Mouse (Mus musculus): ENCODE measurements around the gene Col27a1. TPM values are rescaled to one million over a fixed set of nuclear protein-coding genes. Genes with fewer than 3 reads are reported as not detected.

Col27a1 gene
- polyA plus RNA-seq, 1 experiment from 2014 or later, result 3.8 TPM

- Histone ChIP-seq H3K9me3 (replicated peaks) (no peaks in the 10 kb centered on the region), H3K4me2 (no peak overlapping the region), H3K4me1 (replicated peaks) (no peaks in the 10 kb centered on the region), H3K36me3 (peaks cover 41% of the 10 kb centered on the region), H3K4me3 (no peak overlapping the region), H3K27me3 (replicated peaks) (no peaks in the 10 kb centered on the region), H3K27ac (ENCODE audit: poor library complexity, severe bottlenecking) (no peak overlapping the region), H3K9ac (no peak overlapping the region)
- WGBS, result 85% methylated on average over 8 of the region's 8 CpGs
- ATAC-seq (ENCODE audit: insufficient number of reproducible peaks, low FRiP score), result no peak
Measured at GRCm38 (mm10) chr4:63373404-63373803, 159.6 kb downstream of the Col27a1 start.

- Histone ChIP-seq H3K4me3 (no peak overlapping the region), H3K4me1 (replicated peaks) (no peaks in the 10 kb centered on the region), H3K9ac (no peak overlapping the region), H3K36me3 (peaks cover 41% of the 10 kb centered on the region), H3K27ac (ENCODE audit: poor library complexity, severe bottlenecking) (no peak overlapping the region), H3K4me2 (no peak overlapping the region), H3K9me3 (replicated peaks) (no peaks in the 10 kb centered on the region), H3K27me3 (replicated peaks) (no peaks in the 10 kb centered on the region)
- 63% methylated on average over 12 of the region's 12 CpGs for WGBS
- ATAC-seq (ENCODE audit: insufficient number of reproducible peaks, low FRiP score), result peak; percentile 43; the same call in 1 of the 2 replicates
Measured at GRCm38 (mm10) chr4:63374331-63374730, 160.5 kb downstream of the Col27a1 start.

- no peak overlapping the region for H3K27ac ChIP-seq (ENCODE audit: poor library complexity, severe bottlenecking)
- no peak overlapping the region for H3K9ac ChIP-seq
- H3K36me3 ChIP-seq, result peaks cover 47% of the 10 kb centered on the region
- no peaks in the 10 kb centered on the region for H3K4me1 ChIP-seq (replicated peaks)
- H3K4me2 ChIP-seq, result no peak overlapping the region
- no peaks in the 10 kb centered on the region for H3K9me3 ChIP-seq (replicated peaks)
- WGBS, result 88% methylated on average over 1 of the region's 1 CpGs
- no peak for ATAC-seq (ENCODE audit: insufficient number of reproducible peaks, low FRiP score)
- H3K4me3 ChIP-seq, result no peak overlapping the region
- no peaks in the 10 kb centered on the region for H3K27me3 ChIP-seq (replicated peaks)
Measured at GRCm38 (mm10) chr4:63375367-63375766, 161.6 kb downstream of the Col27a1 start.

GRCm38 (mm10) chr4:63377483-63377882 lies 163.7 kb downstream of the Col27a1 start:
- 67% methylated on average over 7 of the region's 7 CpGs for WGBS
- no peak overlapping the region for H3K4me3 ChIP-seq
- no peak overlapping the region for H3K4me2 ChIP-seq
- H3K27me3 ChIP-seq (replicated peaks), result no peaks in the 10 kb centered on the region
- ATAC-seq (ENCODE audit: insufficient number of reproducible peaks, low FRiP score), result no peak
- peaks cover 58% of the 10 kb centered on the region for H3K36me3 ChIP-seq
- no peaks in the 10 kb centered on the region for H3K4me1 ChIP-seq (replicated peaks)
- no peak overlapping the region for H3K9ac ChIP-seq
- H3K9me3 ChIP-seq (replicated peaks), result no peaks in the 10 kb centered on the region
- H3K27ac ChIP-seq (ENCODE audit: poor library complexity, severe bottlenecking), result no peak overlapping the region

- no peak overlapping the region for H3K4me3 ChIP-seq
- 78% methylated on average over 4 of the region's 4 CpGs for WGBS
- H3K9me3 ChIP-seq (replicated peaks), result no peaks in the 10 kb centered on the region
- H3K27me3 ChIP-seq (replicated peaks), result no peaks in the 10 kb centered on the region
- H3K4me2 ChIP-seq, result no peak overlapping the region
- H3K4me1 ChIP-seq (replicated peaks), result no peaks in the 10 kb centered on the region
- H3K9ac ChIP-seq, result no peak overlapping the region
- no peak overlapping the region for H3K27ac ChIP-seq (ENCODE audit: poor library complexity, severe bottlenecking)
- ATAC-seq (ENCODE audit: insufficient number of reproducible peaks, low FRiP score), result no peak
- peaks cover 39% of the 10 kb centered on the region for H3K36me3 ChIP-seq
Measured at GRCm38 (mm10) chr4:63382676-63383369, 169.0 kb downstream of the Col27a1 start.

- 76% methylated on average over 12 of the region's 12 CpGs for WGBS
- no peak overlapping the region for H3K4me3 ChIP-seq
- H3K4me2 ChIP-seq, result no peak overlapping the region
- H3K36me3 ChIP-seq, result peaks cover 34% of the 10 kb centered on the region
- H3K27me3 ChIP-seq (replicated peaks), result no peaks in the 10 kb centered on the region
- H3K27ac ChIP-seq (ENCODE audit: poor library complexity, severe bottlenecking), result no peak overlapping the region
- no peak for ATAC-seq (ENCODE audit: insufficient number of reproducible peaks, low FRiP score)
- H3K9me3 ChIP-seq (replicated peaks), result no peaks in the 10 kb centered on the region
- no peaks in the 10 kb centered on the region for H3K4me1 ChIP-seq (replicated peaks)
- H3K9ac ChIP-seq, result no peak overlapping the region
Measured at GRCm38 (mm10) chr4:63383474-63383873, 169.7 kb downstream of the Col27a1 start.

- no peak overlapping the region for H3K4me2 ChIP-seq
- H3K36me3 ChIP-seq, result peaks cover 30% of the 10 kb centered on the region
- H3K4me1 ChIP-seq (replicated peaks), result peaks cover 5% of the 10 kb centered on the region
- H3K4me3 ChIP-seq, result no peak overlapping the region
- no peaks in the 10 kb centered on the region for H3K9me3 ChIP-seq (replicated peaks)
- H3K9ac ChIP-seq, result no peak overlapping the region
- 89% methylated on average over 4 of the region's 4 CpGs for WGBS
- no peak for ATAC-seq (ENCODE audit: insufficient number of reproducible peaks, low FRiP score)
- no peaks in the 10 kb centered on the region for H3K27me3 ChIP-seq (replicated peaks)
- H3K27ac ChIP-seq (ENCODE audit: poor library complexity, severe bottlenecking), result no peak overlapping the region
Measured at GRCm38 (mm10) chr4:63384262-63384661, 170.5 kb downstream of the Col27a1 start.

MicroRNAs encoded within 50 kb of the gene (microRNA counts, 519-probe panel; counts per million panel counts)
- microRNA mmu-miR-455, result not detected

Small RNA genes lying within 50 kb of the gene (microRNA-seq; reads per million reads assigned to microRNA genes)
- 453 reads per million, percentile 71 among the genes with 10 or more reads in this experiment for gene Mir455

Other genes starting within 250 kb of the Col27a1 start
- gene Zfp618, start 248.4 kb upstream of the Col27a1 start, polyA plus RNA-seq (2016; fragmentation: Nextera tagmentation; extraction: Ambion mirVana), result 11.5 and 13.3 TPM in 2 replicates
- 1.2 and 8.6 TPM in 2 replicates for gene Ambp, start 59.2 kb upstream of the Col27a1 start, polyA plus RNA-seq (2016; fragmentation: Nextera tagmentation; extraction: Ambion mirVana)
- 0.14 and 0.46 TPM in 2 replicates for gene Kif12, start 41.9 kb upstream of the Col27a1 start, polyA plus RNA-seq (2016; fragmentation: Nextera tagmentation; extraction: Ambion mirVana)
- gene Orm1, start 130.6 kb downstream of the Col27a1 start, polyA plus RNA-seq (2016; fragmentation: Nextera tagmentation; extraction: Ambion mirVana), result not detected in 2 replicates
- not detected in 2 replicates for gene Orm3, start 142.2 kb downstream of the Col27a1 start, polyA plus RNA-seq (2016; fragmentation: Nextera tagmentation; extraction: Ambion mirVana)
- gene Orm2, start 148.4 kb downstream of the Col27a1 start, polyA plus RNA-seq (2016; fragmentation: Nextera tagmentation; extraction: Ambion mirVana), result not detected in 2 replicates
- 3.0 and 3.3 TPM in 2 replicates for gene Akna, start 189.3 kb downstream of the Col27a1 start, polyA plus RNA-seq (2016; fragmentation: Nextera tagmentation; extraction: Ambion mirVana)